Mouse (Mus musculus): ENCODE measurements at regions not wholly inside any gene's neighbourhood (a gene's known extent, or its start where the extent isn't known, plus 50 kb on each side); places are given as distances from the start of the nearest gene placed in this dataset.

- H3K27me3 ChIP-seq (ENCODE audit: control insufficient read depth, insufficient read depth, low read depth, low read length) = no peaks in the 10 kb centered on the region
- no peak for ATAC-seq (ENCODE audit: low read depth)
- WGBS = 84% methylated on average over 1 of the region's 1 CpGs
- H3K36me3 ChIP-seq (ENCODE audit: control insufficient read depth, insufficient read depth, low read length) = no peaks in the 10 kb centered on the region
- H3K9me3 ChIP-seq (ENCODE audit: control insufficient read depth, low read length) = no peaks in the 10 kb centered on the region
- H3K4me2 ChIP-seq (ENCODE audit: low read depth, low read length) = no peak overlapping the region
- H3K9ac ChIP-seq (ENCODE audit: low read length) = no peak overlapping the region
- peaks cover 27% of the 10 kb centered on the region for H3K4me1 ChIP-seq (replicated peaks; ENCODE audit: control insufficient read depth, insufficient read depth, low read length)
- no peak overlapping the region for H3K27ac ChIP-seq (ENCODE audit: low read length)
- no peak overlapping the region for H3K4me3 ChIP-seq (ENCODE audit: low read length)
These were observed 185.4 kb downstream of the Fam43a start for GRCm38 (mm10) chr16:30784949-30785348.

- no peak overlapping the region for H3K27ac ChIP-seq (ENCODE audit: low read length)
- peaks cover 38% of the 10 kb centered on the region for H3K4me1 ChIP-seq (replicated peaks; ENCODE audit: control insufficient read depth, insufficient read depth, low read length)
- no peak overlapping the region for H3K9ac ChIP-seq (ENCODE audit: low read length)
- no peak for ATAC-seq (ENCODE audit: low read depth)
- no peaks in the 10 kb centered on the region for H3K27me3 ChIP-seq (ENCODE audit: control insufficient read depth, insufficient read depth, low read depth, low read length)
- H3K4me3 ChIP-seq (ENCODE audit: low read length) = no peak overlapping the region
- WGBS = 95% methylated on average over 3 of the region's 3 CpGs
- no peaks in the 10 kb centered on the region for H3K9me3 ChIP-seq (ENCODE audit: control insufficient read depth, low read length)
- H3K36me3 ChIP-seq (ENCODE audit: control insufficient read depth, insufficient read depth, low read length) = no peaks in the 10 kb centered on the region
- no peak overlapping the region for H3K4me2 ChIP-seq (ENCODE audit: low read depth, low read length)
These were observed 186.5 kb downstream of the Fam43a start for GRCm38 (mm10) chr16:30786060-30786459.

DNA sequence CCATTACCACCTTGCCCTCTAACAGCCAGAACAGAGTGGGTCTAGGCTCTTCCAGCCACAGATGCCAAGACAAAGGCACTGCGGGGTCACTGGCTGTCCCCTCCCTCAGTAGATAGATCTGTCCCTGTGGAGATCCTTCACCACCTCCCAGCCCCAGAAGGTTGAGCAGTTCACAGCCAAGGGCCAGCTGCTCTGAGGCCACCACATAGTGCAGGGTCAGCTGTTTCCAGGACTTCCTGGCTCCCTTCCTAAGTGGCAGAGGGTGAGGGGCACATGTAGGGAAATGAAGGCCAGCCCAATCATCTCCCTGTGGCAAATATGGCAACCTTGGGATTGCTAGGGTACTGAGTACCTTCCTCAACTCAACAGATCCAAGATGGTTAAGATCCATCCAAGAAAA is 187.8 kb downstream of the Fam43a start:
- peaks cover 47% of the 10 kb centered on the region for H3K4me1 ChIP-seq (replicated peaks; ENCODE audit: control insufficient read depth, insufficient read depth, low read length)
- WGBS = 69% methylated on average over 1 of the region's 1 CpGs
- no peak overlapping the region for H3K4me3 ChIP-seq (ENCODE audit: low read length)

DNA sequence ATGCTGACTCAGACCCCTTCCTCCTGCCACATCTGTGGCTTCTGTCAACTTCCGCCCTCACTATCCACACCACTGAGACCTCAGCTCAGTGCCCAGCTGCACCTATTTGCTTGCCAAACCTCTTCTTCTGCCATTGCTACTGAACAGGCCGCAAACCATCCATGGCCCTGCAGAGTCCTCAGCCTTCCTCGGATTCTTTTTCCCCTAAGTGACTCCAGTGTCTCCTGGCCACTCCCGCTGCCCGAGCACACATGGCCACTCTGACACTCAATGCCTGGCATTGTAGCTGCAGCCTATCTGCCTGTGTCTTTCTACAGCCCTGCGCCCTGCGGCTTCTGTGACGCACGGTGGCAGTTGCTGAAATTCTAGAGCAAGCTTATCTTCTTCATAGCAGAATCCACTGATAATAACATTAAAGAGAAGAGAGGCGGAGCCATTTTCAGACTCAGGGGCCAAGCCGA is 188.8 kb downstream of the Fam43a start:
- no peak overlapping the region for H3K4me2 ChIP-seq (ENCODE audit: low read depth, low read length)
- no peaks in the 10 kb centered on the region for H3K27me3 ChIP-seq (ENCODE audit: control insufficient read depth, insufficient read depth, low read depth, low read length)
- H3K9ac ChIP-seq (ENCODE audit: low read length) = no peak overlapping the region
- peaks cover 54% of the 10 kb centered on the region for H3K4me1 ChIP-seq (replicated peaks; ENCODE audit: control insufficient read depth, insufficient read depth, low read length)
- 41% methylated on average over 11 of the region's 11 CpGs for WGBS
- no peak overlapping the region for H3K4me3 ChIP-seq (ENCODE audit: low read length)
- no peaks in the 10 kb centered on the region for H3K9me3 ChIP-seq (ENCODE audit: control insufficient read depth, low read length)
- no peak for ATAC-seq (ENCODE audit: low read depth)
- H3K27ac ChIP-seq (ENCODE audit: low read length) = peak overlapping the region; percentile 99
- no peaks in the 10 kb centered on the region for H3K36me3 ChIP-seq (ENCODE audit: control insufficient read depth, insufficient read depth, low read length)

More for the DNA sequence above, 187.8 kb downstream of the Fam43a start:
- no peaks in the 10 kb centered on the region for H3K9me3 ChIP-seq (ENCODE audit: control insufficient read depth, low read length)
- H3K4me2 ChIP-seq (ENCODE audit: low read depth, low read length) = no peak overlapping the region
- H3K36me3 ChIP-seq (ENCODE audit: control insufficient read depth, insufficient read depth, low read length) = no peaks in the 10 kb centered on the region
- ATAC-seq (ENCODE audit: low read depth) = no peak
- H3K27ac ChIP-seq (ENCODE audit: low read length) = no peak overlapping the region
- H3K27me3 ChIP-seq (ENCODE audit: control insufficient read depth, insufficient read depth, low read depth, low read length) = no peaks in the 10 kb centered on the region
- H3K9ac ChIP-seq (ENCODE audit: low read length) = no peak overlapping the region

DNA sequence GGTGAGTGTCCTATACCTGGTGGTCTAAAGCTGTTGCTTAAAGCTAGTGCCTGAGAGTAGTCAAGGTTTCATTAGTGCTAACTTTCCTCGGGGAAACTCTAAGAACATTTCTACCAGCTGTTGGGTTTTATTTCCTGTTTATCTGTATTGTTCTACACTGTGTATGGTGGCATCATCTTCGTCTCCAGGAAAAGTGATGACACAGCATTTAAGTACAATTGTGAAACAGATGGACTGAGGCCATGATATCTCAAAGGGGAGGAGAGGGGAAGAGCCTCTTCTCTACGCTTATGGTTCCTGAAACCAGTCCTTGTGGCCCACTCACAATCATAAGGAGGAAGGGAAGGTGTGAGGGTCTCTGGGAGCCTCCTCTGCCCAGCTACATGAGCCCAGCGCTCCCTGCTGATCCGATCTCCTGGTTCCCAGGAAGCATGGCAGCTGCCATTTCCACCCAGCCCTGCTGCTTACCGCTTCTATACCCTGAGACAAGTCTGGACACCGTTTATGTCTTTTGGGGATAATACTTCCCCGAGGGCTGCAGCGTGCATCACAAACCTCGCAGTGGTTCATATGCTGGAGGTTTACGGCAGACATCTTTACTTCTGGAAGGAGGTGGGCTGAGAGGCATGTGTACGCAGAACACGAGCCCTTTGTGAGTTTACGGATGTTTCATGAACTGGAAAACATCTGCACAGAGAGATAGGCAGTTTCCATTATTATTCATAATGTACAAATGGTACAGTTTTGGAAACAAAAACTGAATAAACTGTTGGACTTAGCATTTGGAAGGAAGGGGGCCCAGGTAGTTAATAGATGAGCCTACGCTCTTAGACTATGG is 189.6 kb downstream of the Fam43a start:
- H3K4me2 ChIP-seq (ENCODE audit: low read depth, low read length) = no peak overlapping the region
- no peaks in the 10 kb centered on the region for H3K27me3 ChIP-seq (ENCODE audit: control insufficient read depth, insufficient read depth, low read depth, low read length)
- H3K4me3 ChIP-seq (ENCODE audit: low read length) = no peak overlapping the region
- no peak for ATAC-seq (ENCODE audit: low read depth)
- no peak overlapping the region for H3K9ac ChIP-seq (ENCODE audit: low read length)
- H3K36me3 ChIP-seq (ENCODE audit: control insufficient read depth, insufficient read depth, low read length) = no peaks in the 10 kb centered on the region
- peak overlapping the region; percentile 99 for H3K27ac ChIP-seq (ENCODE audit: low read length)
- WGBS = 71% methylated on average over 15 of the region's 15 CpGs
- no peaks in the 10 kb centered on the region for H3K9me3 ChIP-seq (ENCODE audit: control insufficient read depth, low read length)
- H3K4me1 ChIP-seq (replicated peaks; ENCODE audit: control insufficient read depth, insufficient read depth, low read length) = peaks cover 56% of the 10 kb centered on the region

GRCm38 (mm10) chr16:30790036-30790435 is 190.5 kb downstream of the Fam43a start:
- H3K4me1 ChIP-seq (replicated peaks; ENCODE audit: control insufficient read depth, insufficient read depth, low read length) = peaks cover 56% of the 10 kb centered on the region
- H3K36me3 ChIP-seq (ENCODE audit: control insufficient read depth, insufficient read depth, low read length) = no peaks in the 10 kb centered on the region
- peak overlapping the region; percentile 32; the same call in 1 of the 2 replicates for H3K4me2 ChIP-seq (ENCODE audit: low read depth, low read length)
- H3K4me3 ChIP-seq (ENCODE audit: low read length) = no peak overlapping the region
- no peaks in the 10 kb centered on the region for H3K27me3 ChIP-seq (ENCODE audit: control insufficient read depth, insufficient read depth, low read depth, low read length)
- no peaks in the 10 kb centered on the region for H3K9me3 ChIP-seq (ENCODE audit: control insufficient read depth, low read length)
- peak overlapping the region; percentile 99 for H3K27ac ChIP-seq (ENCODE audit: low read length)
- peak; percentile 87 for ATAC-seq (ENCODE audit: low read depth)
- H3K9ac ChIP-seq (ENCODE audit: low read length) = peak overlapping the region; percentile 65
- 14% methylated on average over 3 of the region's 3 CpGs for WGBS

DNA sequence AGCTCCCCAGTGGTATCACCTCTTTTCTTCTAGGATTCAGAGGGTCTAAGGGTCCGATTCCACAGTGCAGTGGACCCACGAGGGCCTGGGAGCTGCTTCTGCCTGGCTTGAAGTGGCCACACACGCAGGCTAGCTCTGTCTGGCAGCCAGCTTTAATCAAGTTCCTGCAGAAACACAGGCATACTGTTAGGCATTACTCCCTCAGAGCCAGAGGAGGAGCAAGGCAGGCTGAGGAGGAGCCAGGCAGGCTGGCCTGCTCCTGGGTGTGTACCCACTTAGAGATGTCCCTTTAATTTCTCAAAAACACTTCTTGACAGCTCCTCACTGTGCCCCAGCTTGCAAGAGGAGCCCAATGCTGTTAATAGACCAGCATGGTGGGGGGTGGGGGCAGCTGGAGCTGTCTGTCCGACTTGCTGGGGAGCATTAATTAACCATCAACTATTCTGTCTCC is 191.1 kb downstream of the Fam43a start:
- H3K4me3 ChIP-seq (ENCODE audit: low read length) = no peak overlapping the region
- H3K36me3 ChIP-seq (ENCODE audit: control insufficient read depth, insufficient read depth, low read length) = no peaks in the 10 kb centered on the region
- 11% methylated on average over 4 of the region's 4 CpGs for WGBS
- peak overlapping the region; percentile 99 for H3K27ac ChIP-seq (ENCODE audit: low read length)
- H3K9me3 ChIP-seq (ENCODE audit: control insufficient read depth, low read length) = no peaks in the 10 kb centered on the region
- H3K4me2 ChIP-seq (ENCODE audit: low read depth, low read length) = peak overlapping the region; percentile 32; the same call in 1 of the 2 replicates
- H3K4me1 ChIP-seq (replicated peaks; ENCODE audit: control insufficient read depth, insufficient read depth, low read length) = peaks cover 56% of the 10 kb centered on the region
- peak overlapping the region; percentile 65 for H3K9ac ChIP-seq (ENCODE audit: low read length)
- no peaks in the 10 kb centered on the region for H3K27me3 ChIP-seq (ENCODE audit: control insufficient read depth, insufficient read depth, low read depth, low read length)
- peak; percentile 85 for ATAC-seq (ENCODE audit: low read depth)

DNA sequence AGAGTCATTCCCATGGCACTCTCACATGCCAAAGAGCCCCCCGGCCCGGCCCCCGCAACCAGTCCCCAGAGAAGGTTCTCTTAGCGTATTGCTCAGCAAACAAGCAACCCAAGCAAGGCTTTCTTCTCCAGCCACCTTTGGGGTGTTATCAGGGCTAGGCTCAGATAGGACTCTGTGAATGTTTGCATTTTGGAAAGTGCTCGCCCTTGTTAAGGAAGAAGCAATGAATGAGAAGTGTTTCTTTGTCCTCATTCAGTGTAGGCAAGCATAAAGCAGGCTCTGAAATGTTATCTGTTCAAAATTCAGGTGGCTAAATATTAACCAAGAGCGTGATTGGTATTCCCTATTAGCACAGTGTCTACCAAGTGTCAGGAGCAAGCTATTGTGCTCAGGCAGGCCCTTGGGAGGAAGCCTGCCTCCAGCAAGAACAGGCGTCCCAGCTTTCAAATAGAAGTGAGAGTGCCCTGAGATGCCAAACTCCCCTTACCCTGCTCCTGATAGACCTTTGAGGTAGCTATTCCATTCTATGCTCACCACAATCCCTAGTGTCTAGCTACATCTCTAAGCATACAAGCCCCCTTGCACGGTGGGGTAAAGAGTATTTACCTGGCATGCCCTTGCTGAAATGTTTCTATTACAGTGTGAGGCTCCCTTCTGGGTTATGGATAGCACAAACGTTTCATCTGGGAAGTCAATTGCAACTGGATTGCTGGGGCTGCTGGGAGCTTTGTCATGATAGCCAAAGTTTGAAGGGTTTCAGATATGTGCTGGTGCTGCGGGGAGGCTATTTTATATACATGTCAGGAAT is 191.7 kb downstream of the Fam43a start:
- Histone ChIP-seq H3K27me3 (ENCODE audit: control insufficient read depth, insufficient read depth, low read depth, low read length) (no peaks in the 10 kb centered on the region), H3K4me3 (ENCODE audit: low read length) (no peak overlapping the region), H3K9me3 (ENCODE audit: control insufficient read depth, low read length) (no peaks in the 10 kb centered on the region), H3K4me1 (replicated peaks; ENCODE audit: control insufficient read depth, insufficient read depth, low read length) (peaks cover 56% of the 10 kb centered on the region), H3K36me3 (ENCODE audit: control insufficient read depth, insufficient read depth, low read length) (no peaks in the 10 kb centered on the region), H3K4me2 (ENCODE audit: low read depth, low read length) (no peak overlapping the region), H3K9ac (ENCODE audit: low read length) (no peak overlapping the region), H3K27ac (ENCODE audit: low read length) (peak overlapping the region; percentile 99)
- peak; percentile 10 for ATAC-seq (ENCODE audit: low read depth)
- 37% methylated on average over 10 of the region's 10 CpGs for WGBS

DNA sequence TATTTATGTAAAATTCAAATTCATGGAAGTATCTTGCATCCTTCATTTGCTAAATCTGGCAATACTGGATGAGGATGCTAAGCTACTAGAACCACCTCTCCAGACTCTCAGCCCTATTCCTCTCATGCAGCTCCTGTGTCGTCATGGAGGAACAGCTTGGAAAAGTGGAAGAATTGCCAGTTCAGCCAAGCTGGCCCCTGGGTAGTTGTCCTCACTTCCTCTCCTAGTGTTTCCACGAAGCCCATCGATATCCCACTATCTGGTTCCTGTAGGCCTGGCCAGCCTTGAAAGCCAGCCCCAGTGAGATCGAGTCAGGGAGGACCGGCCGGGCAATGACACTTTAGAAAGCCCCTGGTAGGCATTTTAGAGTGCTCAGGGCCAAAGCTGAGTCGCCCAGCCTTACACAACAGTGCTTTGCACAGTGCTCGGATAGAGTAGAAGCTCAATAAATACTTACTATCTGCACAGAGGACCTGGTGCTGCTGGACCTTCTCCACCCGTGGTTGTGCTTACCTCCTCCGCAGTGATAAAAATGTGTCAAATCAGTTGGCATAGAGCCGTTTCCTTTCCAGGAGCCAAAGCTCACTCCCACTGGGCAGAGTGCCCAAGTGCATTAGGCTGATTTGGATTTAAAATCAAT is 193.3 kb downstream of the Fam43a start:
- H3K36me3 ChIP-seq (ENCODE audit: control insufficient read depth, insufficient read depth, low read length) = no peaks in the 10 kb centered on the region
- ATAC-seq (ENCODE audit: low read depth) = no peak
- WGBS = 51% methylated on average over 11 of the region's 11 CpGs
- no peak overlapping the region for H3K27ac ChIP-seq (ENCODE audit: low read length)
- no peak overlapping the region for H3K4me2 ChIP-seq (ENCODE audit: low read depth, low read length)
- H3K4me3 ChIP-seq (ENCODE audit: low read length) = no peak overlapping the region
- H3K9ac ChIP-seq (ENCODE audit: low read length) = no peak overlapping the region
- H3K27me3 ChIP-seq (ENCODE audit: control insufficient read depth, insufficient read depth, low read depth, low read length) = no peaks in the 10 kb centered on the region
- no peaks in the 10 kb centered on the region for H3K9me3 ChIP-seq (ENCODE audit: control insufficient read depth, low read length)
- H3K4me1 ChIP-seq (replicated peaks; ENCODE audit: control insufficient read depth, insufficient read depth, low read length) = peaks cover 52% of the 10 kb centered on the region

Measured in lung, embryonic 16.5 days (tissue).